Mouse (Mus musculus) retina, adult 2 months (tissue): Measurements from ENCODE around the gene Ttc12.

ENCODE experiments used
- DNase-seq: peaks from one replicate; pipeline ENCODE4 v3.0.0-alpha.2; 2012; ENCODE audit warnings: low read depth, low spot score

The Ttc12 gene

GRCm38 (mm10) chr9:49488912-49489895 is 3.2 kb upstream of the Ttc12 start:
- DNase-seq = peak; percentile 63

GRCm38 (mm10) chr9:49488258-49488657 is 2.2 kb upstream of the Ttc12 start:
- no peak for DNase-seq

GRCm38 (mm10) chr9:49487657-49487943 is 1.6 kb upstream of the Ttc12 start:
- no peak for DNase-seq

GRCm38 (mm10) chr9:49486805-49487656 is 1.0 kb upstream of the Ttc12 start:
- no peak for DNase-seq

GRCm38 (mm10) chr9:49485250-49485891 is 654 bp downstream of the Ttc12 start:
- no peak for DNase-seq

GRCm38 (mm10) chr9:49483316-49483715 is 2.7 kb downstream of the Ttc12 start:
- no peak for DNase-seq

- DNase-seq = no peak
Observed at GRCm38 (mm10) chr9:49472126-49472525, 13.9 kb downstream of the Ttc12 start.

- DNase-seq = no peak
Observed at GRCm38 (mm10) chr9:49470946-49471345, 15.1 kb downstream of the Ttc12 start.

GRCm38 (mm10) chr9:49470006-49470405 is 16.0 kb downstream of the Ttc12 start:
- DNase-seq = no peak

GRCm38 (mm10) chr9:49456136-49456535 is 29.9 kb downstream of the Ttc12 start:
- DNase-seq = no peak

- no peak for DNase-seq
Observed at GRCm38 (mm10) chr9:49452396-49452795, 33.6 kb downstream of the Ttc12 start.

- DNase-seq = no peak
Observed at GRCm38 (mm10) chr9:49450491-49450890, 35.5 kb downstream of the Ttc12 start.

GRCm38 (mm10) chr9:49442621-49443020 is 43.4 kb downstream of the Ttc12 start:
- DNase-seq = no peak

- no peak for DNase-seq
Observed at GRCm38 (mm10) chr9:49427478-49427877, 58.5 kb downstream of the Ttc12 start.

- DNase-seq = no peak
Observed at GRCm38 (mm10) chr9:49426921-49427320, 59.1 kb downstream of the Ttc12 start, which contains the start of gene Ankk1. Ankk1 (minus strand) TSS chr9:49427021.

- DNase-seq = no peak
Observed at GRCm38 (mm10) chr9:49425585-49425984, 60.4 kb downstream of the Ttc12 start.

- DNase-seq = no peak
Observed at GRCm38 (mm10) chr9:49423866-49424265, 62.2 kb downstream of the Ttc12 start.

GRCm38 (mm10) chr9:49410621-49411020 is 75.4 kb downstream of the Ttc12 start:
- no peak for DNase-seq

- no peak for DNase-seq
Observed at GRCm38 (mm10) chr9:49407028-49407427, 79.0 kb downstream of the Ttc12 start.

GRCm38 (mm10) chr9:49403711-49404110 is 82.3 kb downstream of the Ttc12 start:
- no peak for DNase-seq

- DNase-seq = no peak
Observed at GRCm38 (mm10) chr9:49396006-49396405, 90.0 kb downstream of the Ttc12 start.

- DNase-seq = no peak
Observed at GRCm38 (mm10) chr9:49392242-49392641, 93.8 kb downstream of the Ttc12 start.
